Mouse (Mus musculus) MEL (cell line): ENCODE data around the gene Cnot6l.

Experiments
- BHLHE40 ChIP-seq: IDR thresholded peaks from 2 replicates; pipeline ENCODE4 v1.6.1; 2012; ENCODE audit warnings: low read depth, mild to moderate bottlenecking, inconsistent platforms, low read length, improper control_type of control experiment, borderline replicate concordance
- CHD2 ChIP-seq: IDR thresholded peaks from 2 replicates; pipeline ENCODE4 v1.6.1; 2011; ENCODE audit warnings: low read length, improper control_type of control experiment
- CTCF ChIP-seq, 3 experiments: IDR thresholded peaks in 2 of 3; conservative IDR thresholded peaks in 1 of 3; 2 replicates each; pipeline ENCODE4 v1.5.1; 2011 to 2012; ENCODE audit warnings: low read length in 3 of 3, low read depth in 2 of 3, mild to moderate bottlenecking in 2 of 3, improper control_type of control experiment in 1 of 3, inconsistent platforms in 1 of 3, mixed read lengths in 1 of 3, moderate library complexity in 1 of 3; ENCODE audit not compliant: control insufficient read depth in 1 of 3, insufficient read depth in 1 of 3, poor library complexity in 1 of 3, severe bottlenecking in 1 of 3
- EP300 ChIP-seq, 2 experiments: IDR thresholded peaks; 2 replicates each; pipeline ENCODE4 v1.6.1; 2011; ENCODE audit warnings: improper control_type of control experiment in 2 of 2, low read length in 2 of 2, low read depth in 1 of 2, mild to moderate bottlenecking in 1 of 2
- GATA1 ChIP-seq: IDR thresholded peaks from 2 replicates; pipeline ENCODE4 v1.6.1; 2011; ENCODE audit warnings: low read depth, low read length, improper control_type of control experiment
- HCFC1 ChIP-seq: IDR thresholded peaks from 2 replicates; pipeline ENCODE4 v1.6.1; 2012; ENCODE audit warnings: low read depth, mild to moderate bottlenecking, inconsistent platforms, low read length, improper control_type of control experiment, moderate library complexity
- MAX ChIP-seq: IDR thresholded peaks from 2 replicates; pipeline ENCODE4 v1.6.1; 2011; ENCODE audit warnings: low read length, improper control_type of control experiment
- MYC ChIP-seq: IDR thresholded peaks from 2 replicates; pipeline ENCODE4 v1.6.1; 2011; ENCODE audit warnings: low read depth, mild to moderate bottlenecking, low read length, improper control_type of control experiment, moderate library complexity
- POLR2A ChIP-seq, 2 experiments: IDR thresholded peaks; 2 replicates each; pipeline ENCODE4 v1.6.1; 2011 to 2012; ENCODE audit warnings: low read length in 2 of 2, mild to moderate bottlenecking in 2 of 2, control low read depth in 1 of 2, improper control_type of control experiment in 1 of 2, low read depth in 1 of 2, moderate library complexity in 1 of 2; ENCODE audit not compliant: control insufficient read depth in 1 of 2, insufficient read depth in 1 of 2, poor library complexity in 1 of 2
- SIN3A ChIP-seq: IDR thresholded peaks from 2 replicates; pipeline ENCODE4 v1.6.1; 2012; ENCODE audit warnings: low read length, improper control_type of control experiment, inconsistent platforms
- UBTF ChIP-seq: IDR thresholded peaks from 2 replicates; pipeline ENCODE4 v1.6.1; 2012; ENCODE audit warnings: low read depth, mild to moderate bottlenecking, inconsistent platforms, low read length, improper control_type of control experiment, moderate library complexity, borderline replicate concordance; ENCODE audit not compliant: insufficient read depth
- ZC3H11A ChIP-seq: IDR thresholded peaks from 2 replicates; pipeline ENCODE4 v1.6.1; 2012; ENCODE audit warnings: low read depth, mild to moderate bottlenecking, inconsistent platforms, low read length, improper control_type of control experiment
- ZKSCAN1 ChIP-seq: IDR thresholded peaks from 2 replicates; pipeline ENCODE4 v1.6.1; 2012; ENCODE audit warnings: low read depth, mild to moderate bottlenecking, inconsistent platforms, low read length, improper control_type of control experiment, moderate library complexity

DNA sequence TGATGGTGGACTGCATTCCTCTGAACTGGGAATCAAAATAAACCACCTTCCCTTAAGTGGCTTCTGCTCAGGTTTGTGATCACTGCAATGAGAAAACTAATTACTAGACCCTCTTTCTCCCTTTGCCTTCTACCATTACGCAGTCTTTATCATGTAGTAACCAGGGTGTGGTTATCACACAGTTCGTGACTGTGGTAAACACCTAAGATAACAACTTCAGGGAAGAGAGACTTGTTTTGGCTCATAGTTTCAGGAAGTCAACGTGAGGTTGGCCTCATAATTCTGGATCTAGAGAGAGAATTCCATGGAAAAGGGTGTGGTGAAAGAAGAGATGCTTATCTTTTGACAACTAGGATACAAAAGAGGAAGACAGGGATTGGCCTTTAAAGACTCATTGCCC lies 36.3 kb upstream of the Cnot6l start:
- TF ChIP-seq EP300 (IDR thresholded peaks at IDR 0.05; ENCODE audit: low read depth in 1 of 2, low read length in 2 of 2) = peak; percentile 79 to 87
- no peak for TF ChIP-seq CTCF (IDR thresholded peaks at IDR 0.05 in 2 of 3, conservative IDR thresholded peaks at IDR 0.05 in 1 of 3; ENCODE audit: control insufficient read depth in 1 of 3, insufficient read depth in 1 of 3, low read depth in 2 of 3, low read length in 3 of 3, poor library complexity in 1 of 3, severe bottlenecking in 1 of 3)
- TF ChIP-seq MYC = no peak
- TF ChIP-seq HCFC1 = no peak
- TF ChIP-seq ZC3H11A = no peak
- TF ChIP-seq MAX = no peak
- TF ChIP-seq CHD2 = no peak
- TF ChIP-seq BHLHE40 = peak; percentile 87
- no peak for TF ChIP-seq SIN3A
- peak; percentile 94 for TF ChIP-seq GATA1
- no peak for TF ChIP-seq ZKSCAN1
- no peak for TF ChIP-seq POLR2A (IDR thresholded peaks at IDR 0.05; ENCODE audit: control insufficient read depth in 1 of 2, insufficient read depth in 1 of 2, low read depth in 1 of 2, low read length in 2 of 2, poor library complexity in 1 of 2)
- TF ChIP-seq UBTF = no peak
